Mouse (Mus musculus) heart, postnatal 25 days (tissue): ENCODE measurements at regions not wholly inside any gene's neighbourhood (a gene's known extent, or its start where the extent isn't known, plus 50 kb on each side); places are given as distances from the start of the nearest gene placed in this dataset.

ENCODE experiments used
- DNase-seq: peaks from one replicate; pipeline ENCODE4 v3.0.0; 2022; ENCODE audit warnings: low spot score
- intact Hi-C: fragments of 180-260 bp; cut with DNase I; formaldehyde crosslinking; loops from one replicate; pipeline ENCODE4 v1.15.1; 2025

- intact Hi-C loops, result no loop called here
- DNase-seq, result no peak
Observed at GRCm38 (mm10) chr10:66433490-66433889, 662.4 kb upstream of the Jmjd1c start.

- DNase-seq, result no peak
- intact Hi-C loops, result no loop called here
Observed at GRCm38 (mm10) chr10:66470684-66471083, 625.2 kb upstream of the Jmjd1c start.

GRCm38 (mm10) chr10:66472038-66472437, 623.9 kb upstream of the Jmjd1c start:
- intact Hi-C loops, result no loop called here

GRCm38 (mm10) chr10:66475187-66475735, 620.7 kb upstream of the Jmjd1c start:
- no peak for DNase-seq
- intact Hi-C loops, result no loop called here

More at GRCm38 (mm10) chr10:66472038-66472437, 623.9 kb upstream of the Jmjd1c start:
- no peak for DNase-seq

- DNase-seq, result no peak
- intact Hi-C loops, result no loop called here
Observed at GRCm38 (mm10) chr10:66490871-66491270, 605.1 kb upstream of the Jmjd1c start.

- intact Hi-C loops, result no loop called here
Observed at GRCm38 (mm10) chr10:66491850-66492249, 604.1 kb upstream of the Jmjd1c start.

GRCm38 (mm10) chr10:66539846-66540245, 556.1 kb upstream of the Jmjd1c start:
- no peak for DNase-seq
- intact Hi-C loops, result no loop called here

More at GRCm38 (mm10) chr10:66491850-66492249, 604.1 kb upstream of the Jmjd1c start:
- no peak for DNase-seq

- no peak for DNase-seq
- intact Hi-C loops, result no loop called here
Observed at GRCm38 (mm10) chr10:66546656-66547055, 549.3 kb upstream of the Jmjd1c start.

GRCm38 (mm10) chr10:66547660-66548059, 548.3 kb upstream of the Jmjd1c start:
- intact Hi-C loops, result no loop called here
- no peak for DNase-seq

- intact Hi-C loops, result no loop called here
- DNase-seq, result no peak
Observed at GRCm38 (mm10) chr10:66548073-66548472, 547.9 kb upstream of the Jmjd1c start.

GRCm38 (mm10) chr10:66552919-66553318, 543.0 kb upstream of the Jmjd1c start:
- intact Hi-C loops, result no loop called here
- DNase-seq, result no peak

GRCm38 (mm10) chr10:66554259-66554658, 541.7 kb upstream of the Jmjd1c start:
- no peak for DNase-seq
- intact Hi-C loops, result no loop called here

- intact Hi-C loops, result no loop called here
- DNase-seq, result no peak
Observed at GRCm38 (mm10) chr10:66558097-66558840, 537.7 kb upstream of the Jmjd1c start.

GRCm38 (mm10) chr10:66565374-66565773, 530.6 kb upstream of the Jmjd1c start:
- intact Hi-C loops, result no loop called here
- no peak for DNase-seq

GRCm38 (mm10) chr10:66574846-66575535, 520.9 kb upstream of the Jmjd1c start:
- intact Hi-C loops, result no loop called here
- no peak for DNase-seq

GRCm38 (mm10) chr10:66593001-66593400, 502.9 kb upstream of the Jmjd1c start:
- no peak for DNase-seq
- intact Hi-C loops, result loop anchor here (5.0 kb wide), 1 partner anchor 94 kb away; no protein-coding TSS in a partner anchor

GRCm38 (mm10) chr10:66593506-66593905, 502.4 kb upstream of the Jmjd1c start:
- intact Hi-C loops, result loop anchor here (5.0 kb wide), 1 partner anchor 94 kb away; no protein-coding TSS in a partner anchor
- no peak for DNase-seq

- DNase-seq, result no peak
- intact Hi-C loops, result no loop called here
Observed at GRCm38 (mm10) chr10:66597952-66598351, 498.0 kb upstream of the Jmjd1c start.

GRCm38 (mm10) chr10:66607141-66607540, 488.8 kb upstream of the Jmjd1c start:
- intact Hi-C loops, result no loop called here
- DNase-seq, result no peak

- DNase-seq, result no peak
- intact Hi-C loops, result no loop called here
Observed at GRCm38 (mm10) chr10:66616280-66616679, 479.6 kb upstream of the Jmjd1c start.

- intact Hi-C loops, result no loop called here
- no peak for DNase-seq
Observed at GRCm38 (mm10) chr10:66630996-66631395, 464.9 kb upstream of the Jmjd1c start.
